Mouse (Mus musculus) liver, adult 2 months (tissue): Measurements from ENCODE around the gene Dock4. TPM values are rescaled to one million over a fixed set of nuclear protein-coding genes. Genes with fewer than 3 reads are reported as not detected.
A peak's percentile ranks its signal among the peaks of the same experiment; 100 is the strongest.

Source experiments
- DNase-seq: peaks from one replicate; pipeline ENCODE4 v3.0.0-alpha.2; 2011; ENCODE audit warnings: low read depth, low spot score; ENCODE audit errors: extremely low read depth
- H3K27ac ChIP-seq: fragments of 200-500 bp; replicated peaks from 2 replicates; pipeline ENCODE4 v1.5.1; 2012; ENCODE audit warnings: low read depth, mild to moderate bottlenecking, control low read depth, inconsistent platforms, low read length; ENCODE audit not compliant: insufficient read depth
- H3K27me3 ChIP-seq: fragments of 200-500 bp; 2 replicates; pipeline ENCODE4 v1.6.1; 2012; ENCODE audit warnings: mild to moderate bottlenecking, moderate library complexity, low read length, inconsistent platforms; ENCODE audit not compliant: control insufficient read depth, insufficient read depth
- H3K36me3 ChIP-seq: fragments of 200-500 bp; 2 replicates; pipeline ENCODE4 v1.6.1; 2012; ENCODE audit warnings: low read length, inconsistent platforms; ENCODE audit not compliant: control insufficient read depth, insufficient read depth
- H3K4me1 ChIP-seq: fragments of 200-500 bp; 2 replicates; pipeline ENCODE4 v1.6.1; 2011; ENCODE audit warnings: low read length; ENCODE audit not compliant: control insufficient read depth, insufficient read depth
- H3K4me3 ChIP-seq: fragments of 200-500 bp; 2 replicates; pipeline ENCODE4 v1.5.1; 2011; ENCODE audit warnings: low read depth, mild to moderate bottlenecking, control low read depth, low read length, moderate library complexity; ENCODE audit not compliant: insufficient read depth
- H3K79me2 ChIP-seq: fragments of 200-500 bp; 2 replicates; pipeline ENCODE4 v1.6.1; 2012; ENCODE audit warnings: inconsistent platforms, mild to moderate bottlenecking, low read length, moderate library complexity; ENCODE audit not compliant: control insufficient read depth, insufficient read depth
- H3K9ac ChIP-seq: fragments of 200-500 bp; 2 replicates; pipeline ENCODE4 v1.6.1; 2012; ENCODE audit warnings: low read depth, mild to moderate bottlenecking, control low read depth, inconsistent platforms, low read length
- CTCF ChIP-seq: fragments of 200-500 bp; IDR thresholded peaks from 2 replicates; pipeline ENCODE4 v1.5.1; 2011; ENCODE audit warnings: low read depth, low read length, control low read depth
- POLR2A ChIP-seq: fragments of 200-500 bp; IDR thresholded peaks from 2 replicates; pipeline ENCODE4 v1.6.1; 2011; ENCODE audit warnings: low read length, control low read depth; ENCODE audit not compliant: insufficient read depth; ENCODE audit errors: extremely low read depth
- WGBS: fragments of 180-500 bp; shearing (Covaris S2); methylation state at CpG from one replicate; pipeline ENCODE4 v1.1.7; 2018; 5-methylcytosine and 5-hydroxymethylcytosine counted together
- polyA plus RNA-seq: library from polyadenylated mRNA; depleted of rRNA; stranded (reverse); fragments of >200 nt; gene quantifications from 2 replicates; pipeline ENCODE4 v1.2.3, GENCODE M21; 2012
- total RNA-seq: library from RNA; depleted of rRNA; stranded (reverse); fragments of >200 nt; gene quantifications from 2 replicates; pipeline ENCODE4 v1.2.3, GENCODE M21; 2014

Dock4 gene
- total and polyA plus RNA-seq, 2 experiments, result 5.9 to 26.8 TPM

GRCm38 (mm10) chr12:40680551-40680950 lies 234.8 kb downstream of the Dock4 start:
- TF ChIP-seq POLR2A, result no peak
- TF ChIP-seq CTCF, result peak; percentile 51
- 91% methylated on average over 1 of the region's 1 CpGs for WGBS

GRCm38 (mm10) chr12:40691444-40691843 lies 245.7 kb downstream of the Dock4 start:
- WGBS, result 92% methylated on average over 4 of the region's 4 CpGs
- H3K4me3 ChIP-seq, result no peak overlapping the region
- H3K79me2 ChIP-seq, result no peaks in the 10 kb centered on the region
- H3K36me3 ChIP-seq, result peaks cover 17% of the 10 kb centered on the region
- no peaks in the 10 kb centered on the region for H3K27me3 ChIP-seq
- H3K27ac ChIP-seq, result no peak overlapping the region
- no peak overlapping the region for H3K9ac ChIP-seq
- TF ChIP-seq POLR2A, result no peak
- TF ChIP-seq CTCF, result no peak
- H3K4me1 ChIP-seq, result no peaks in the 10 kb centered on the region
- no peak for DNase-seq

More at GRCm38 (mm10) chr12:40680551-40680950, 234.8 kb downstream of the Dock4 start:
- H3K79me2 ChIP-seq, result no peaks in the 10 kb centered on the region
- H3K9ac ChIP-seq, result no peak overlapping the region
- H3K4me3 ChIP-seq, result no peak overlapping the region
- H3K36me3 ChIP-seq, result peaks cover 12% of the 10 kb centered on the region
- no peak overlapping the region for H3K27ac ChIP-seq
- H3K4me1 ChIP-seq, result no peaks in the 10 kb centered on the region
- no peaks in the 10 kb centered on the region for H3K27me3 ChIP-seq
- peak; percentile 43 for DNase-seq

GRCm38 (mm10) chr12:40694082-40694721 lies 248.4 kb downstream of the Dock4 start:
- Histone ChIP-seq H3K27ac (no peak overlapping the region), H3K4me3 (no peak overlapping the region), H3K36me3 (peaks cover 21% of the 10 kb centered on the region), H3K79me2 (no peaks in the 10 kb centered on the region), H3K4me1 (no peaks in the 10 kb centered on the region), H3K9ac (no peak overlapping the region), H3K27me3 (no peaks in the 10 kb centered on the region)
- TF ChIP-seq CTCF (no peak), POLR2A (no peak)
- 80% methylated on average over 2 of the region's 2 CpGs for WGBS
- DNase-seq, result no peak

GRCm38 (mm10) chr12:40698330-40698729 lies 252.6 kb downstream of the Dock4 start:
- Histone ChIP-seq H3K79me2 (no peaks in the 10 kb centered on the region), H3K36me3 (peaks cover 21% of the 10 kb centered on the region), H3K4me1 (no peaks in the 10 kb centered on the region), H3K27me3 (no peaks in the 10 kb centered on the region), H3K27ac (no peak overlapping the region), H3K4me3 (no peak overlapping the region), H3K9ac (no peak overlapping the region)
- no peak for DNase-seq
- TF ChIP-seq CTCF (no peak), POLR2A (no peak)
- WGBS, result 97% methylated on average over 4 of the region's 4 CpGs

GRCm38 (mm10) chr12:40702233-40702792 lies 256.6 kb downstream of the Dock4 start:
- H3K4me1 ChIP-seq, result no peaks in the 10 kb centered on the region
- no peaks in the 10 kb centered on the region for H3K27me3 ChIP-seq
- no peak for TF ChIP-seq POLR2A
- no peak overlapping the region for H3K9ac ChIP-seq
- no peak for DNase-seq
- H3K4me3 ChIP-seq, result no peak overlapping the region
- 92% methylated on average over 5 of the region's 5 CpGs for WGBS
- H3K27ac ChIP-seq, result no peak overlapping the region
- no peaks in the 10 kb centered on the region for H3K79me2 ChIP-seq
- H3K36me3 ChIP-seq, result peaks cover 24% of the 10 kb centered on the region

GRCm38 (mm10) chr12:40704296-40704695 lies 258.5 kb downstream of the Dock4 start:
- H3K9ac ChIP-seq, result no peak overlapping the region
- H3K4me1 ChIP-seq, result no peaks in the 10 kb centered on the region
- no peaks in the 10 kb centered on the region for H3K27me3 ChIP-seq
- H3K79me2 ChIP-seq, result no peaks in the 10 kb centered on the region
- peaks cover 29% of the 10 kb centered on the region for H3K36me3 ChIP-seq
- H3K27ac ChIP-seq, result no peak overlapping the region
- 80% methylated on average over 5 of the region's 5 CpGs for WGBS
- TF ChIP-seq POLR2A, result no peak
- TF ChIP-seq CTCF, result no peak
- DNase-seq, result no peak
- H3K4me3 ChIP-seq, result no peak overlapping the region
